Mouse (Mus musculus): ENCODE results near the gene Ddx46.
"Not testable (repeated sequence)": the region's sequence is repeated elsewhere in the genome, so short reads cannot be mapped to it uniquely, and the experiment has no call there.

The Ddx46 gene

DNA sequence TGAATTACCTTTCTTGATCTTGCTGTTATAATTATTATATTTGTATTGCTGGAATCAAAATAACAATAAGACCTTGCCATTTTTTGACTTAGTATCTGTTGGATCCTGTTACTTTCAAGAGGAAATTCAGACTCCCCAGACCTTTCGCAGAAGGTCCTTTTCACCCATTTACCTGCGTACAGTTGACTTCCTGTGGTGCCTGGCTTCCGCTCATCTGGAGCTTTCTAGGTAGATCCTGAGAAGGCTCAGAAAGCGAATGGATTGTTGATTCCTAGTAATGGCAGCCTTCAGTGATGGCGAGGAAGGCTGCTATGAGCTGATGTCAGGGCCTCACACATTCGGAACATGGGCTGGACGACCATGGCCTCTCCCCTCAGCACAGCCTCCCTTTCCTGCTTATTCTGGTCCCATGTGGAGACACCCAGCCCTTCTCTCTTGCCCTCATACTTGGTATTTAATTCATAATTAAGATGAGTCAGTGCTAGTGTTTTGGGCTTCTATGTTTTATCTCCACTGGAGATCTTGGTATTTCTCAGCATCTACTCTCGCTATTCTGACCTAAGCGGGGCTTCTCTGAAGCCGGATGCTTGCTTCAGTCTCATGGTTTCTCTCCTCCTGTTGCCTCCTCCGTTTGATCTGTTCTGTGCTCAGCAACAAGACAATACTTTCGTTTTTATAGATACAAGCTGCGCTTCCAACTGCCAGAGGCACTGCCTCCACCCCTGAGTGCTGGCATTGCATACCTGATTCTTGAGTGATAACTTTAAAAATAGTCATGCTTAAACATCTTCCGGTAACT is 1.6 kb downstream of the Ddx46 start:
- DNase-seq (ENCODE audit: low spot score) = no peak

DNA sequence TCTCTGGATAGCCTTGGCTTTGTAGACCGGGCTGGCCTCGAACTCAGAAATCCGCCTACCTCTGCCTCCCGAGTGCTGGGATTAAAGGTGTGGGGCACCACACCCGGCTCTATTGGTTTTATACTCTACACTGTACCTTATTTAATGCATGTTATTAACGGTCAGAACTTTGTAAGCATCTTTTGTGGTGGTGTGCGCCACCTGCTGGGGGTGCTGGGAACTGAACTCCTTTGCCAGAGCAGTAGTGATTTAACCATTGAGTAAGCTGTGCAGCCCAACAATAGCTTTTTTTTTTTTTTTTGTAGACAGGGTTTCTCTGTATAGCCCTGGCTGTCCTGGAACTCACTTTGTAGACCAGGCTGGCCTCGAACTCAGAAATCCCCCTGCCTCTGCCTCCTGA is 5.7 kb downstream of the Ddx46 start:
- not testable (repeated sequence) for DNase-seq (ENCODE audit: low spot score)

DNA sequence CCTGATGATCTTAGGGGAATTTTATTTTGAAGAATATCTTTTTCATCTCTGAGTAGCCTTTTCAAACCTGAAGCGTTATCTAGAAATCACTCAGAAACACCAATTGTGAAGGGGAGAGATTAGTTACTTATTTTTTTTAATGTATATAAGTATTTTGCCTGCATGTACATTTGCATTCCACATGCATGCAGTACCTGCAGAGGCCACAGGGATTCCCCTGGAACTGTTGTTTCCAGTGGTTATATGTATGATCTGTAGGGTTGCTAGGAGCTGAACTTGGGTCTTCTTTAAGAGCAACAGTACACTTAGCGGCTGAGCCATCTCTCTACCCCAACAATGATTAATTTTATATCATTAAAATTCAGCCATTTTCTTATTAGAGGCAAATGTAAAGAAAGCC is 9.7 kb downstream of the Ddx46 start:
- DNase-seq (ENCODE audit: low spot score) = no peak

DNA sequence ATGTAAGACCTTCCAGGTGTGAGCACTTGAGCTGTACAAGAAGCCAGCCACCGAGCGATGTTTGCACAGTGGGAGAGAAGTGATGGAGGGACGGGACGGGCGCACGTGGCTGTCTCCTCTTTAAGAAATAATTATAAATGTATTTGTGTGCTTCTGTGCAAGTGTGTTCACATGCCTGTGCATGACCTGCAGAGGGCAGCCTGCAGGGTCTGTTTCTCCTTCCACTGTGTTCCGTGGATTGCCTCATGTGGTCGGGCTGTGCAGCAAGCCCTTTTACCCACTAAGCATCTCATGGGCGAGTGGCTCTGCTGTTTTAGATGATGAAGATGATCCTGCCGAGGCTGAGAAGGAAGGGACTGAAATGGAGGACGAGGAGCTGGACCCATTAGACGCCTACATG is 15.3 kb downstream of the Ddx46 start:
- DNase-seq (ENCODE audit: low spot score) = no peak

DNA sequence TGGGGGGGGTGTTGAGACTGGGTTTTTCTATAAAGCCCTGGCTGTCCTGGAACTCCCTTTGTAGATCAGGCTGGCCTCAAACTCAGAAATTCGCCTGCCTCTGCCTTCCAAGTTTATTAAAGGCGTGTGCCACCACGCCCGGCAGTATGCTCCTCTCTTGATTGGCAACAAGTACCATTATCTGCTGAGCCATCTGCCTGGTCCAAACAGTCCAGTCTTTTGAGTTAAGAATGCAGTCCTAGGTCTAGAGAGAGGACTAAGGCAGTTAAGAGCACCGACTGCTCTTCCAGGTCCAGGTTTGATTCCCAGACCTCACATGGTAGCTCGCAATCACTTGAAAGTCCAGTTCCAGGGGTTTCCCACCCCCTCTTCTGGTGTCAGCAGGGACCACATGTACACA is 16.2 kb downstream of the Ddx46 start:
- DNase-seq (ENCODE audit: low spot score) = no peak

DNA sequence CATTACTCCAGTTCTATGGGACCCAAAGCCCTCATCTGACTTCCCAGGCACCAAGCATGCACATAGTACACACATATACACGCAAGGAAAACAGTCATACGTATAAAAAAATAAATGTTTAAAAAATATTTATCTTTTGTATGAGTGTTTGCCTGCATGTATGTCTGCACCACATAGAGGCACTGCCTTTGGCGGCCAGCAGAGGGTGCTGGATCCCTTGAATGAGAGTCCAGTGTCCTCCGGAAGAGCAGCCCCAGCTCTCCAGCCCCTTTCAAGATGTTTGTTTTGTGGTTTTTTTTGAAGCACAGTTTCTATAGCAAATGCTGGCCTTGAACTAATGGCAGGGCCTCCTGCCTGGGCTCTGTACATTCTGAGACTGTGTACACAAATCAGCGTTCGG is 33.7 kb downstream of the Ddx46 start:
- no peak for DNase-seq (ENCODE audit: low spot score)

DNA sequence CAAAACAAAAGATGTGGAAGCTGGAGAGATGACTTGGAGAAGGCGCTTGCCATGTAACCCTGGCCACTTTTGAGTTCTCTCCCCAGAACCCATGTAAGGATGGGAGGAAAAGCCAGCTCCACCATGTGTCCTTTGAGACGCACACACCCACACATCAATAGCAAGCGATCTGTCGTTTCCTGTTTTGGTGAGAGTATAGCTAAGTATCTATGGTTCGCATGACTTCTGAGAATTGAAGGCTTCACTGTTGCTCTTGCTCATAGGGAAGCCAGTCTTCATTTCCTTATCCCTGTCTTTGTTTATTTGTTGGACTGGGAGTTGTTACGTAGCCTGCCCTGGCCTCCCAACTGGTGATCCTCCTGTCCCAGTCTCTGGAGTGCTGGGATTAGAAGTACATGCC is 37.9 kb downstream of the Ddx46 start:
- no peak for DNase-seq (ENCODE audit: low spot score)

DNA sequence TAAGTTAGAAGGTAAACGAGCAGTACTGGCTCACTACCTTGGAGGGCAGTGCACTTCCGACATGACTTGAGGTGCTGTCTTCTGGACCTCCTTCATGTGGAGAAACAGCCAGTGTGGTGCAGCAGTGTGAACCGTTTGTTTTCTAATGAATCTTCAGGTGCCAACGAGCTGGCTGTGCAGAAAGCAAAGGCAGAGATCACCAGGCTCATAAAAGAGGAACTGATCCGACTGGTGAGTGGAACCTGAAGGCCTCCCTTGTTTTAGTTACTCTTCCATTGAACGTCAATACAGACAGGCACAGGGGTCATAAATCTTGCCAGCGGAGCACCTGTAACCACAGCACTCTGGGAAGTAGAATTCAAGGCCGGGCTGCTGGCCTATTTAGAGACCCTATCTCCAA is 42.5 kb downstream of the Ddx46 start:
- no peak for DNase-seq (ENCODE audit: low spot score)

DNA sequence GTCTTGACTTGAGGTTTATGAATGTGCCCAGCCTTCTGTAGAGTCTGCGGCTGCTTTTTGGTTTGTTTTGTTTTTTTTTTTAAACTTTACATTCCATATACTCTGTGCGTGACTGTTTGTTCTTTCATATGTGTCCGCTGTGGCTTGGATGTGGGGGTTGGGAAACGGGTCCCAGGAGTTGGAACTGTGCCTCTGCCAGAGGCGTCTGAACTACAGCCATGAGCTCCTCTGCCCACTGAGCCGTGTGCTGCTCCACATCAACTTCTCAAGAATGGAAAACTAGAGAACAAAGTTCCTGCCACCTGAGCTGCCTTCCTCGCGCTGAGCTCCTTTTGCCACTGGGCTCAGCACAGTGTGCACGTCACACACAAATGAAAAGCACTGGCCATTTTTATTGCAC is 47.4 kb downstream of the Ddx46 start:
- DNase-seq (ENCODE audit: low spot score) = no peak

DNA sequence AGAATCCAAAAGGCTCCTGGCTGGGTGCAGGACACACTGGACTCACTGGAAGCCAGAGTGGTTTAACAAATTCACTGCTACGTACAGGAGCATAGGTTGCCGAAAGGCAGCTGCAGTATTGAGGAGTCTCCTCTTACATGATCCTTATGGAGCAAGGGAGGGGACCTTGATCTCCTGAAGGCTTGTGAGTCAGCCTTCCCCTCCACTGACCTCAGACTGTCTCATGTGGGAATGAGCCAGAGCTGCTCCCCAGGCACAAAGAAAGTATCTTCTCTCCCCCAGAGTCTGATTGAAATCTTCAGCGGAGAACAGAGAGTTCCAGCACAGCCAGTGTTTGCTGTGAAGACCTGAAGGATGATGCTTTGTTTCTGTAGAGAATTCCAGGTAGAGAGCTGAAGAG is 48.8 kb downstream of the Ddx46 start:
- peak; percentile 48 for DNase-seq (ENCODE audit: low spot score)

DNA sequence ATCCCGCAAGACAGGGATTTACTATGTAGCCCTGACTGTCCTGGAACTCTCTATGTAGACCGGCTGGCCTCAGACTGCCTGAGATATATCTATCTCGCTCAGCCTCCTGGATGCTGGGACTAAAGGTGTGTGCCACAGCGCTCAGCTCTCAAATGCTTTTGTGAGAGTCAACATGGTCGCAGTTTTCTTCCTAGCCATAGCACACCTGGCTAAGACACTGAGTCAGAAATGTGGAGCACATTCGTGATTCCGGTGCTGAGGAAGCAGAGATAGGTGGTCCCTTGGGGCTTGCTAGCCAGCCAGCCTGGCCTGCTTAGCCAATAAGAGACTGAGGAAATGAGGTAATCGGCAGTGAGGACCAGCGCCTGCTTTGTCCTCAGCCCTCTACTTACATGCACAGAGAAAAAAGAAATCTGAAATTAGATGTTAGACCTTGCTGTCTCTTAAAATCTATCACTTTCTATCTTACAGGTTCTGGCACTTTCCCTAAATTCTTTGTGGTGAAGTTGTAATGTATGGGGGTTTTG is 51.3 kb downstream of the Ddx46 start:
- no peak for DNase-seq (ENCODE audit: low spot score)

DNA sequence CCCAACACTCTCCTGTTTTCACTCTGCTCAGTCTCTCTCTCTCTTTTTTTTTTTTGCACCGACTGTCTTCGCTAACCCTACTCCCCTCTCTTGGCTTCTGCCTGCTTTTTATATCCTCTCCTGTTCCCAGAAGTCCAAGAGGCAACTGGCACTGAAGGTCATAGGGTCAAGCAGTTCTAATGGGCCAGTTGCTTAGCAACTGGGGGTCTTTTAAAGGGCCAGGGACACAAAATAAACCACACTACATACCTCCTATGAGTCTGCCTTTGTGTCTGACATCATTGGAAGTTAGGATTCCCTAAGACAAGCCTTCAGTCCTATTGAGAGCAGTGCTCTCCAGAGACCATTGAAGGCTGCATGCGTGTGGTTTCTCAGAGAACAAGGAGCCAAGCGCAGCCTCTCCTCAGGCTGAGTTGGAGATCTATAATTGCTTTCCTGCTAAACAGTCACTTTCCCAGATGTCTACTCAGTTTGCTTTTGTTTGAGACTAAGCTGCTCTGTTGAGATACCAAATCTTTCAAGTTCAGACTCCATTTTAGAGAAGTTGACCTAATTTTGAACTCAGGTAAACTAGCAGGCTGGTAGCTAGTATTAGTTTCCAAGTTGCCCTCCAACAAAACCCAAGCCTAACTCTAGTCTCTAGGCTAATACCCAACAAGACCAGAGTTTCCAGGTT is 53.2 kb downstream of the Ddx46 start:
- no peak for DNase-seq (ENCODE audit: low spot score)

DNA sequence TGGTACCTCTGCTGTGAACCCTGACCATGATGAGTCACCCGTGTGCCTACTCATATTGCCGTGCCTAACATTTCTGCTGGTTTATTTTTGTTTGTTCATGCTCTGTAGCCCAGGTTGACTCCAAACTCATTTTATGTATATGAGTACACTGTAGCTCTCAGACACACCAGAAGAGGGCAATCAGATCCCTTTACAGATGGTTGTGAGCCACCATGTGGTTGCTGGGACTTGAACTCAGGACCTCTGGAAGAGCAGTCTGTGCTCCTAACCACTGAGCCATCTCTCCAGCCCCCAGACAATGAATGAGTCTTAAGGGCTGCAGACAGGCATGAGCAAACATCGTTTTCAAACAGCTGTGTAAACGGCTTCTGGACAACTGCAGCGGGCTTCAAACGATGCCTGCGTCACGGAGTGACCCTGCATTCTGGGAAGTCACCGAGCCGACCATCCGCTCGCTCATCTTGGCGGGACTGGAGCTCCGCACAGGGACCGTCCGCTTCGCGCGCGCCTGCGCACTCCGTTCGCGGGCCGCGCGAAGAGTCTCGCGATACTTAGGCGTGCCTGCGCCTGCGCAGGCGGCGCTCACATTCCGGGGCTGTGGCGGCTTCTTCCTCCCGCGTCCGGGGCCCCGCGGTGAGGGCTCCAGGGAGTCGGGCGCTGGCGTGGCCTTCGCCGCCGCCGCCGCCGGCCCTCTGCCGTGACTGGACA is 57.9 kb downstream of the Ddx46 start, which contains the start of gene B230219D22Rik:
Gene B230219D22Rik, plus strand, starts transcription at position 590 of the 708 bp plus-strand sequence.
- peak; percentile 92 for DNase-seq (ENCODE audit: low spot score)

DNA sequence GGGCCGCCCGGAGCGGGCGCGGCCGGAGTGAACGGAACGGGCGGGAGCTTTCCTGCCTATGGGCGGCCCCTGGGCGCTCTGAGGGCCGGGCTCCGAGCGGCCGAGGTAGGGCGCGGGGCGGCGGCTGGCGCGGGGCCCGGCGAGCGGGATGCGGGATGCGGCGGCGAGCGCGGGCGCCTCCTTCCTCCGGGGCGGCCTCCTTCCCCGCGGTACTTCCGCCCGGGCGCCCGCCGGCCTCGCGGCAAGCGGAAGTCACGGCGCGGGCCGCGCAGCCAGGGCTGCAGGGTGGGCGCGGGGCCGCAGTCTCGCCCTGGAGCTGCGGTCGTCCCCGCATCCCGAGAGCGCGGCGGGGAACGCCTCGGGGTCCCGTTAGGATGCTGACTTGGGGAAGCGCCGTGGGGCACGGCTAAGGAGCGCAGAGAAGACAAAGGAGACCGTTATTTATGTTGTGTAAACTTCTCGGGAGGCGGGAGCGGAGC is 58.5 kb downstream of the Ddx46 start:
- DNase-seq (ENCODE audit: low spot score) = peak; percentile 68

DNA sequence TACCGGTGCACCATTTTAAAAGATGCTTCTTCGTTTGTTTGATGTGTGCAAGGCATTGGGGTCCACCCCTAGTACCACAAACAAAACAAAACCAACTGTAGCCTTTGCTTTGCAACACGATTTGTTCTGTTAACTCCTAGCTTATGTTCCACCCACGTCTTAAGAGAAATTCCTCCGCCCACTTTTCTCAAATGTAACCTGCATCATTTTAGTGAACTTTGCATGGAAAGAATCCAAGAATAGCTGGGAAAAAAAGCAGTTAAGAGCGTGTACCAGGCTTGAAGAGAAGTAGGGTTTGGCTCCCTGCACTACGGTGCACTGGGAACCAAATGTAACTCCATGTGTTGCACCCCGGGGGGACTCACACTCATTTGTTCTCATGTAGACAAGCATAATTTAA is 59.3 kb downstream of the Ddx46 start:
- no peak for DNase-seq (ENCODE audit: low spot score)

DNA sequence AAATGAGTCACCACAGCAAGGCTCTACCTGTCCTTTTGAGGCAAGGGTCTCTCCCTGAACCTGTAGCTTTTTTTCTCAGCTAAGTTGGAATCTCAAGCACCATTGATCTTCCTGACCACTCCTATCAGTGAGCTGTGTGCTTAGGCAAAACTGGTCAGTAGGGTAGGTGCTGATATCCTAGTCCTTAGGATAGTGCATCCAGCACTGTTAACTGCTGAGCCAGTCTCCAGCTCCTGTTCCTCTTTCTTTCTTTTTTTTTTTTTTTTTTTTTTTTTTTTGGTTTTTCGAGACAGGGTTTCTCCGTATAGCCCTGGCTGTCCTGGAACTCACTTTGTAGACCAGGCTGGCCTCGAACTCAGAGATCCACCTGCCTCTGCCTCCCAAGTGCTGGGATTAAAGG is 61.2 kb downstream of the Ddx46 start:
- DNase-seq (ENCODE audit: low spot score) = not testable (repeated sequence)

DNA sequence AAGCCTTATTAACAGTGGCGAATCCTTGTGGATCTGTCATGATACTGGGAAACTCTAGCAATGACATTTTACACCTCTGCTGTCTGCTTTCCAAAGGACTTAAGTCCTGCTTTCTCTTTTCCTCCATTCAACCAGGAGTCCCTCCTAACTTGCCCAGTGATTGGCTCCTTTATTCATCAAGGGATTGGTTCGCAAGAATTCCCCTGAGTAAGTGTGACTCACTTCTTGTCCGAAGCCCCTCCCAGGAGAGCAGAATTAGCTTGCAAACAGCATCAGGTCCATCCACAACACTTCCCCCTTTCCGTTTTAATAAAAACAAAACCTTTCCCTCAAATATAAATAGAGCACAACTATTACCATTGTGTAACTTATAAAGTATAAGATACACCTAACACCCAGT is 69.5 kb downstream of the Ddx46 start:
- no peak for DNase-seq (ENCODE audit: low spot score)

DNA sequence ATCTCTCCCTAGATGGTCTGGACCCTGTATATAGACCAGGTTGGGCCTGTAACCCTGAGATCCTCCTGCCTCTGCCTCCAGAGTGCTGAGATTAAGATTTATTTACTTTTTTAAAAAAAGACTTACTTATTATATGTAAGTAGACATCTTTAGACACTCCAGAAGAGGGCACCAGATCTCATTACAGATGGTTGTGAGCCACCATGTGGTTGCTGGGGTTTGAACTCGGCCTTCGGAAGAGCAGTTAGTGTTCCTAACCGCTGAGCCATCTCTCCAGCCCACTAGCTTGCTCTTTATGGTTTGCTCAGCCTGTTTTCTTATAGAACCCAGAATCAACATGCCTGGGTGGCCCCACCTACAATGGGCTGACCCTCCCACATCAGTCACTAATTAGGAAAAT is 78.0 kb downstream of the Ddx46 start:
- DNase-seq (ENCODE audit: low spot score) = no peak

DNA sequence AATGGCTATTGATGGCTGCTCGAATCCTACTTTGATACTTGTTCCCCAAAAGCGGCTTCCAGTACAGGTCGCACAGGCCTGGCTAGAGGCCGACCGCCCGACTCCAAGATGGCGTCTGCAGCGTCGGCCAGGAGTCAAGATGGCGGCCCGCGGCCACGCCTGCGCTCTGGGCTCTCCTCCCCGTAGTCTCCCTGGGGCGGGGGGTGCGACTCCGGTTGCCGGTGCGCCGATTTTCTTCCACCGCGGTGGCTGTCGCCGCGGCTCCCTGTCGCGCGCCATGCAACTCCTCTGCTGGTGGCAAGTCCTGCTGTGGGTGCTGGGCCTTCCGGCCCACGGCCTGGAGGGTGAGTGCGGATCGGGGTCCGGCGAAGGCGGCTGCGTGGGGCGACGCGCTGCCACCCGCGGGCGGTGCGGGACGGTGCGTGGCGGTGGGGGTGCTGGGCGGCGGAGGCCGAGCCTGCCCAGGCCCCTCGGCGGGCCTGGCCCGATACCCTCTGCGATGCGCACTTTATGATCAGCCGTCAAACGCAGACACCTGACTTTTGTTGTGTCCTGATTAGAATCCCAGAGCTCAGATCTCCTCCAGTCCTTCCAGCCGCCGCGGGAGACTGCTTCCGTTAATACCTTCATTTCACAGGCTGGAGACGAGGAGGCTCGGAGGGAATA is 79.8 kb downstream of the Ddx46 start, which contains the start of gene Txndc15:
Gene Txndc15, plus strand, starts transcription at position 150 of the 666 bp plus-strand sequence.
- peak; percentile 86 for DNase-seq (ENCODE audit: low spot score)

DNA sequence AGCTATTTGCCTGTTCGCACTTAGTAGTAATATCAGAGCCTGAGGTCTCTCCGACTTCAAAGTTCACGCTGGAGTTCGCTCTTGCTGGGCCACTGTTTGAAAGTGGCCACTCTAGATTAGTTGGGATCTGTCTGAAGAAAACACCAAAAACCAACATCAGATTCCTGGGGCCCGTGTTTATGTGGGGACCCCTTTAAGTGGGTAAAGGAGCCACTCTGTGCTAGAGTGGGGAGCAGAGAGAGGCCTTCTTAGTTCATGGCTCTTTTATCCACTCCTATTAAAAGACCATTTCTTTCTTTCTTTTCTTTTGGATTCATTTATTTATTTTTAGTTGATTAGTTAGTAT is 80.3 kb downstream of the Ddx46 start:
- DNase-seq (ENCODE audit: low spot score) = no peak

DNA sequence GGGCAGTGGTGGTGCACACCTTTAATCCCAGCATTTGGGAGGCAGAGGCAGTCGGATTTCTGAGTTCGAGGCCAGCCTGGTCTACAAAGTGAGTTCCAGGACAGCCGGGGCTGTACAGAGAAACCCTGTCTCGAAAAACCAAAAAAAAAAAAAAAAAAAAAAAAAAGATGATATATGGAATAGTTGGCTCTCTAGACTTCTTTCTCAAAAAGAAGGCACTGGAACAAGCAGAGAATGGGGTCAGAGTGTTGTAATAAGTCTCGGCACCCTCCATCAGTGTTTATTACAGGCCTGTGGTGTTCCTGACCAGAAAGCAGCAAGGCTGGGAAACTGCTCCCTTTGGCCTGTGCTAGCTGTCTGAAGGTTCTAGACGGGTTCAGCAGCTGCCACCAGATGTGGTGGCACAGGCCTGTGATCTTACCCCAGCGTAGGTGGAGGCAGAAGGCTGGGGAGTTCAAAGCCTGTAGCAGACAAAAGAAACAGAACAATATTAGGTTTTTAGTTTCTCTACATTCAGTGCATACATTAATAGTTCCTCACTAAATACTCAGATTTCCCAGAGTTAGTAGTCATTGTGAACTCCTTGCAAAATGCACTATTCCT is 81.2 kb downstream of the Ddx46 start:
- no peak for DNase-seq (ENCODE audit: low spot score)

DNA sequence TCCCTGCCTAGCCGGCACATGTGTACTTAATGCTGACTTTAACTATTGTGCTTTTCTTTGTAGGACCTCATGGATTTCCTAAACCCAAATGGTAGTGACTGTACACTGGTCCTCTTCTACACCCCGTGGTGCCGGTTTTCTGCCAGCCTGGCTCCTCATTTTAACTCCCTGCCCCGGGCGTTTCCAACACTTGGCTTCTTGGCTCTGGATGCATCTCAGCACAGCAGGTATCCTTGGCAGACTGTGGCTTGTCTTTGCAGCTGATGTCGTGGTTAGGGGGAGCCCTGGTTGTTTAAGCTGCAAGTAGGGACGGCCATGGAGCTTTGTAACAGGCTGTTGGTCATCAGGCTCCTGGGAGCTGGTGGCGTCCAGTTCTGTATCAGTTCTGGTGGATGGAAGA is 86.7 kb downstream of the Ddx46 start:
- no peak for DNase-seq (ENCODE audit: low spot score)

Measured in testis, postnatal 14 days (tissue).